Mouse (Mus musculus) adrenal gland, postnatal 14 days (tissue): ENCODE measurements around the gene Gm813. TPM values are rescaled to one million over a fixed set of nuclear protein-coding genes. Genes with fewer than 3 reads are reported as not detected.

Experiments used
- DNase-seq: peaks from one replicate; pipeline ENCODE4 v3.0.0; 2021; ENCODE audit warnings: mixed read lengths
- total RNA-seq: library from RNA; stranded (reverse); gene quantifications from 2 replicates; pipeline ENCODE4 v1.2.3, GENCODE M21; 2021

Gene Gm813
- total RNA-seq, 1 experiment from 2014 or later, result not detected

DNA sequence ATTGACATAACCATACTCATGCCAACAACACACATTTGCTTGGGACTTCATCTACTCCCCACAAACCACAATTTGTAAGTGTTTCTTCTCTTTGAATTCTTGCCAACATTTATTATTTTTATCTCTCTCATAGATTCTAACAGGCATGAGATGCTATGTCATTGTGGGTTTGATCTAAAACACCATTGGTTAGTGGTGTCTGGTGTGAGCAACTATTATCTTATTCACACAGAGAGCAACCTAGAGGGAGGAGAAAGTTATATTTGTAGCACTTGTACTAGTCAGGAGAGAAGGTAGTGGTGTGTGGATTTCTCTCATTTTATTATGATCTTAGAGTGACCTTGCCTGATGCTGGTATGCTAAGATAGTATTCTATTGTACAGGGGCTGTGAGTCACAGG, 12.1 kb downstream of the Gm813 start:
- no peak for DNase-seq

GRCm38 (mm10) chr16:58603831-58604230, 12.9 kb downstream of the Gm813 start:
- no peak for DNase-seq

- no peak for DNase-seq
Measured at GRCm38 (mm10) chr16:58600846-58601245, 15.9 kb downstream of the Gm813 start.

DNA sequence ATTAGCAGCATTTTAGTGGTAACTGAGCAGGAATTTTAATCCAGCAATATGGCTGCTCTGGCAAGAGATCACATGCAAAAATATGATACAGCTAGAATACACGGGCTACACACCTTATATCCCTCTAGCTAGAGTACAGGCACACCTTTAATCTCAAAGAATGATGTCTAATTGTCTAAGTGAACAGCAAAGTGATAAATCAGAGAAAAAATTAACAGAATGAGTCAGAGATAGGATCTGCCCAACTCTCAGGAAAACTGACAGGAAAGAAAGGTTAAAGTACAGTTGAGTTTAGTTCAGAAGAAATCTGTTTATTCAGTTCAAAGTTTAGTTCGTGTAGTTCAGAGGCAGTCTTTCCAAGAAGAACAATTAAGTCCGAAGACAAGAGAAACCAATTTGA, 25.5 kb downstream of the Gm813 start:
- DNase-seq, result no peak

- DNase-seq, result no peak
Measured at GRCm38 (mm10) chr16:58589444-58589843, 27.3 kb downstream of the Gm813 start.

DNA sequence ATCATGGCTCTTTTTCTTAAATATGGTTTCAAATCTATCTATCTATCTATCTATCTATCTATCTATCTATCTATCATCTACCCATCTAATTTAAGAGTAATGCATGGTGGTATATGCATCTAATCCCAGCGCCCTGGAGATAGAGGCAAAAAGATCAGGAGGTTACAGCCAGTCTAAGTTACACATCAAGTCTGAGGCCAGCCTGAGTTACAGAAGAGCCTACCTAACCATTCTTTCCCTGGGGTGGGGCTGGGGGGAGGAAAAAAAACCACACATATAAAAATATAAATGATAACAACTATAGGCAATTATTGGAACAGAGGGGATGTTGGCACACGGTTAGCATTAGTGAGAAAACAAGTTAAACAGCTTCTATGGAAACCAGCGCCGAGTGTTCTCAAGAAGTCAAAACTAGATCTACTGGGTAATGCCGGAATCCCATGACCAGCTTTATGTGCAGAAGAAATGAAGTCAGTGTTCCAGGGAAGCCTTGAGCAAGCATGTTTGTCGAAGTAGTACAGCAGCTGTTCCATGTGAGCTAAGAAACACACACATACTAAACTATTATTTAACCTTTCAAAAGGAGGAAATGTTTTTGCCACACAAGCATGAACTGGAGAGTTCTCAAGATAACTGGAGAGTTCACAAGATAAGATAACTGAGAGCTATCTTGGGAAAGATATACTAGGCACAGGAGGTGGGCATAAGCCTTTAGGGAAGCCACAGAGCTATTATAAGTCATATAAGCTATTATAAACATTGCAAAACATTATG, 42.6 kb downstream of the Gm813 start:
- DNase-seq, result no peak

DNA sequence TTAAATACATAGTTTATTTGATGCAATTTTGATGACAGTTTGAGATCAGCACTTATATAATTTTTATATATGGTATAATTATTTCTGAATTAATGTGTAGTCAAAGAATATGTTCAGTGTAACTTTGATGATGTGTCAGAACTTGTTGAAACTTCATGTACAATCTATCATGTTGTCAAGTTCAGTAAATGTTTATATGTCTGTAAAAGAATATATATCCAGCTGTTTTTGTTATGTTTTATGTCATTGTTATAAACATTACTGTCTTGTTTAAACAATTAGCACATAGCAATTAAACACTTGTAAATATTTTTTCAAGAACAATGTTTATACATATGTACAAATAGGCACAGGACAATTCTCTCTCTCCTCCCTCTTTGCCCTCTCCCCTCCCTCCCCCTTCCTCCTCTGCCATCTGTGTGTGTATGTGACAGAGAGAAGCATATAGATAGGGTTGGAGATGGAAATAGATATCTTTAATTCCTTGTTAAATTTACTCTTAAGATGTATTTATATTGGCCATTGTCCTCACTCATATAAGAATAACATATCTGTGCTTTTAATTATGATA, 46.0 kb downstream of the Gm813 start:
- no peak for DNase-seq

Other genes starting within 250 kb of the Gm813 start
- 11.4 and 11.8 TPM in 2 replicates for gene Dcbld2, start 208.5 kb downstream of the Gm813 start, total RNA-seq
- gene St3gal6, start 92.7 kb downstream of the Gm813 start, total RNA-seq, result 21.9 and 35.0 TPM in 2 replicates
- gene E330017A01Rik, start 21.8 kb upstream of the Gm813 start, total RNA-seq, result not detected in 2 replicates
- gene Cpox, start 53.3 kb upstream of the Gm813 start, total RNA-seq, result 20.5 and 27.8 TPM in 2 replicates
- not detected in 2 replicates for gene Gpr15, start 102.1 kb upstream of the Gm813 start, total RNA-seq
- gene Cldnd1, start 110.9 kb upstream of the Gm813 start, total RNA-seq, result 68.9 and 82.2 TPM in 2 replicates
- not detected in 2 replicates for gene Olfr172, start 146.2 kb upstream of the Gm813 start, total RNA-seq
- not detected in 2 replicates for gene Olfr173, start 183.3 kb upstream of the Gm813 start, total RNA-seq
- gene Olfr175-ps1, start 209.8 kb upstream of the Gm813 start, total RNA-seq, result not detected in 2 replicates